Mouse (Mus musculus) neural tube, embryonic 10.5 days (tissue): ENCODE measurements around the gene Nrxn3.

Source experiments
- DNase-seq: peaks from one replicate; pipeline ENCODE4 v3.0.0-alpha.2; 2017; ENCODE audit warnings: low spot score; ENCODE audit errors: extremely low spot score

Nrxn3 gene

DNA sequence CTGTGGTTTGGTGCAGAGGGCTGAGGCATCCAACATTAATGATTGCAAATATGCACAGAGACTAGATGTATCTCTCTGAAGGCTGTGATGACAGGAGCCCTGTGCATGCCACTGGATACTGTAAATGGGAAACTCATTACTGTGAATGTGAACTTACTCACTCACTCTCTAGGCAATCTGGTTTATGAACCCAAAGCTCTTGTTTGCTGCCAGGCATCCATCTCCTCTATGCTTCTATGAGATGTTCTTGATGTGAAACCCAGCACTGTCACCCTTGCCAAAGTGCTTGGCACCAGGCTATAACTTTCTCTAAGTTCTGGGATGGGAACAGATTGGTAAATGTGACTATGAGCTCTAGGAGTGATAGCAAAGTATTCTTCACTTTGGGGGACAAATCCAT lies 317.5 kb downstream of the Nrxn3 start:
- no peak for DNase-seq

- DNase-seq: peak; percentile 31
Measured at GRCm38 (mm10) chr12:89041429-89042107, 318.9 kb downstream of the Nrxn3 start.

DNA sequence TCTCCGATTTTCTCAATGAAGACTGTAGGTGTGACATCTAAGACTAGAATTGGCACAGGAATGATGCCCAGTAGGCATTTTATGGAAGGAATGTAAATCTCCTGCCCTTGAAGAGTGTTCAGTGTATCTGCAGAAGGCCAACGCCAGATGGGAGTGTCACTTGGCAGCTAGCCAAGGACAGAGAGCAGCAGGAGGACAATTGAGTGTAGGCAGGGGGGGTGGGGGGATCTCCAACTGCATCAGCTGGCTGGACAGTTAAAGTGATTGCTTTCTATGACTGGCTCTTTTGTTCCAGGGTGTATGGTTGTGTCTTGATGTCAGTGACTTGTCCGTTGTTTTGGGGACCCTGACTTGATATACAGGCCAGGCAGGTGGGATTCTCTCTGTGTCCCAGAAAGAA lies 326.6 kb downstream of the Nrxn3 start:
- DNase-seq: peak; percentile 36

DNA sequence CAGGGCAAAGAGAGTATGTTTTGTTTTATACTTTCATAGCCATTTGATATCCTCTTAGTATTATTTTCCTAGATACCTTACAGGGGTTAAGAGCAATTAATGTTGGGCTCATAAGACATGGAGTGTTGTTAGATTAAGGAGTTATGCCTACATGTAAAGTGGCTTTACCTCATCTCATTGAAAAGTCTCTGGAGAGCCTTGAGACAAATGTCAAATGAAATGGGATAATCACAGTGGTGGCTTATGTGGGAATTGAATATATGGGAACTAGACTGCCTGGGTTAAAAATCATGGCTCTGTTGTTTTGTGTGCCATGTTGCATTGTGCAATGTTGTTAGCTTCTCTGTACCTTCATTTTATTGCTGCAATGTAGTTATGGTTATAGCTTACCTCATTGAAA lies 327.0 kb downstream of the Nrxn3 start:
- no peak for DNase-seq

DNA sequence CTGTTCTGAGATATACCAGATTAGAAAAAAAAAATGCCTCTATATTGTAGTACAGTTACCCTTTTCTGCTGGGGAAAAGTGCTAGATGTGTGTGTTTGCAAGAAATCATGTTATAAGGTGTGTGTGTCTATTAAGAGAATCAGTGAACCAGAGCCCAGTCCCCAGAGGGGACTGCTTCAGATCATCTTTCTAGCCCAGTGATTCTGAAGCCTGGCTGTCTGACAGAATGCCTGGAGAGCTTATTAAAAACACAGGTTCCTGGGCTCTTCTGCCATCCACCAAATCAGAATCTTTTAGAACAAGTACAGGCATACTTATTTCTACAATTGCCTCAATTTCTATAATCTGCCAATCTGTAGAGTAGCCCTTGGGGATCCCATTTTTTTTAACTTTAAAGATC lies 349.8 kb downstream of the Nrxn3 start:
- no peak for DNase-seq

DNA sequence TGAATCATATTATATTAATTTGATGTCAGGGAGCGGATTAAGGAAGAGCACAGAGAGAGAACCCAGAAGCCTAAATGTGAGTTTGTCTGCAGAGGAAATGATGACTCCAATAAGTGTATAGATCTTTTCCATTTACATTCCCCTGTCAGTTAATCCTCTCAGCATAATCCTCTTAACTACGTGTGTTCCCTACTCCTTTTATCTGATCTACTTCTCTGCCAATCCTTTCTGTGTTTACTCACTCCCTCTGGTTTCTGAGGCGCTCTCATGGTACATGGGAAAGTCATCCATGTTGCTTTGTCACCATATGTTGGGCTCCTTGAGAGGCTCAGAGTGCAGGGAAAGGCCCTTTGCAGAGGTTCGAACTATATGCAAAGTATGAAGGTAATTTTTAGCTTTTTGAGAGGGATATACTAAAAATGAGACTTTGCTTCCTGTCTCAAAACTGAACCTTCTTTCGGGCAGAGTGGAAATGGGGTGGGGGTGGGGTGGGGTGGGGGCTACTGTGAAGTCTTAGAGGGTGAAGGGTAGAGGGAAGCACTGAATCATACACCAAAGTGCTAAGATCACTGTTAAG lies 350.6 kb downstream of the Nrxn3 start:
- DNase-seq: no peak

GRCm38 (mm10) chr12:89074551-89075295 lies 352.0 kb downstream of the Nrxn3 start:
- DNase-seq: no peak

DNA sequence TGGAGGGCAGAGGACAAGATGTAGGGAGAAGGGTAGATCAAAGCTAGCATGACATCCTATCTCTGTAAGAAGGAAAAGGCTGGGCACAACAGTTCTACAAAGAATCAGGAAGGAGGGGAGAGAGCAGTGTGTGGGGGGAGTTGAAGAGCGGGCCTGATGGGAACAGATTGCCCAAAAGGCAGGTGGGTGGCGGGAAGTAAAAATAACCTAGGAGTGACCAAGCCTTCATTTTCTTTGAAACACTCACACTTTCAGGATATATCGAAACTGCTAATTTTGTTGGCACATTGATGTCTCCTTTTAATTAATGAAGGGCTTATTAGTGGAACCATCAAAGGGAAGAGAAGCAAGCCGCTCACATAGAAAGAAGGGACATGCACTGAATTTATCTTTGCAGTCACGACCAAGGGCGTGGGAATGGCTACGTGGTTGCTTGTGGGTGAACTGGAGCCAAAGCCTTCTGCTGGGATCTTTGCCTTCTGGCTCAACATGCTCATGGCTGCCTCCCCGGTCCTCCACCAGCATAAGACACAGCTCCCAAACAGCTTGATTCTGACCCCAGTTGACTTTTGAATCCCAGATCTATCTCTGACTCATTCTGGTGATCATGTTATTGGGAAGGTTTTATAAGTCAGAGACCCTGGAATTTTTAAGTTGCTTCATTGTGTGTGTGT lies 371.3 kb downstream of the Nrxn3 start:
- no peak for DNase-seq

DNA sequence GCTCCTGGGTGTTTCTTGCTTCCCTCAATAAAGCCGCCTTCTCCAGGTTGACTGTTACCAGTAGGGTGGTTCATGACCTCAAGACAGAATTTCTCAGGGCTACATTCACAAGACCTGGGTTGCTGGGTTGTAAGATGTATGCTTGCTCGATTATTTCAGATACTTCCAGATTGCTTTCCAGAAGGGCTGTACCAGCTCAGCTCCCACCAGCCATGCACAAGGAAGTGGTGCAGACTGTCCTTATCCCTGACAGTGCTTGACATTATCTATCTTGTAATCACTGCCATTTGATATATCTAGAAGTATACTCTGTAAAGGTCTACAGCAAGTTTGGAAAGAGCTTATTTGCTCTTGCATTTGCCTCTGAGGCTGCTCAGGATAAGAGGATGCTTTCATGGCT lies 374.9 kb downstream of the Nrxn3 start:
- DNase-seq: no peak

- peak; percentile 70 for DNase-seq
Measured at GRCm38 (mm10) chr12:89106029-89106733, 383.5 kb downstream of the Nrxn3 start.

- no peak for DNase-seq
Measured at GRCm38 (mm10) chr12:89106881-89107584, 384.4 kb downstream of the Nrxn3 start.

GRCm38 (mm10) chr12:89109779-89110335 lies 387.2 kb downstream of the Nrxn3 start:
- DNase-seq: no peak

GRCm38 (mm10) chr12:89128602-89129001 lies 405.9 kb downstream of the Nrxn3 start:
- no peak for DNase-seq

- DNase-seq: no peak
Measured at GRCm38 (mm10) chr12:89129139-89129907, 406.6 kb downstream of the Nrxn3 start.

DNA sequence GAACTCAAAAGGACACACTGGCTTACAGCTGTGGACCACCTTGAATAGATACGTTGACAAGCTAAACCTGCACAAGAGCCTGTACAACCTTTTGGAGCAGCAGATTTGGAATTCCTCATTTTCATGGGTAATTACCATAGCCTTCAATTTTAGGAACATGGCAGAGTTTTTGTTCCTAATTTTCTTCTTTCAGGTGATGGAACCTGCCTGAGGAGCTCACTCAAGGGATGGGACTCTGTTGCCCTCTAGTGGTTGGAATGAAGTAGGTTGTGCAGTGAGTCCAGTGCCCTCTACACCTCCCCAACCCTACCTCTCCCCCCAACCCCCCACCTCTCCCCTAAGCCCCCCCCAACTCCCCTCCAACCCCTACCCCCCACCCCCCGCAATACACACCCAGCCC lies 411.7 kb downstream of the Nrxn3 start:
- no peak for DNase-seq

GRCm38 (mm10) chr12:89134774-89135307 lies 412.2 kb downstream of the Nrxn3 start:
- no peak for DNase-seq

DNA sequence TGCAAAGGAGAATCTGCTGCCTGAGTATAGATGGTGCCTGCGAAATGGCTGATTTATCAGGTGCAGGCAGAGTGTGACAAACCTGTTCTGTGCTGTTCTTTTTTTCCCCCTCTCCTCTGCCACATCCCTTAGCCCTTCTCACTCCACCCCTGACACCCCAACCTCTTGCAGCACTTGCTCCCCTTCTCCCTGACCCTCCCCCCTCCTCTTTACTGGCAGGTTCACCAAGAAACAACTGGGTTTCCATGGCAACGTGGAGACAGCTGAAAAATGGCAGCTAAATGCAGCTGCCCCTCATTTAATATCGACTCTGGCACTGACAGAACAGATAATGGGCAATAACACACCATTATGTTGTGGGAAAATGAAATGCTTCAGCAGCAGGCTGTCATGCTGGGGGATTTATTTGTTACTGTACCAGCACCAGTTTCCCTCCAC lies 426.3 kb downstream of the Nrxn3 start:
- DNase-seq: peak; percentile 34

- no peak for DNase-seq
Measured at GRCm38 (mm10) chr12:89149455-89149854, 426.8 kb downstream of the Nrxn3 start.

- DNase-seq: no peak
Measured at GRCm38 (mm10) chr12:89156086-89156757, 433.5 kb downstream of the Nrxn3 start.
